Mouse (Mus musculus) layer of hippocampus, adult 2 months (tissue): ENCODE data around the gene Ccl25. TPM values are rescaled to one million over a fixed set of nuclear protein-coding genes. Genes with fewer than 3 reads are reported as not detected.
"Not testable (repeated sequence)": the region's sequence is repeated elsewhere in the genome, so short reads cannot be mapped to it uniquely, and the experiment has no call there.

Experiments
- DNase-seq, 2 experiments: peaks; one replicate each; pipeline ENCODE4 v3.0.0; 2022; ENCODE audit warnings: low spot score in 2 of 2
- H3K27ac ChIP-seq: fragments of 200-600 bp; 2 replicates; pipeline ENCODE4 v1.8.1; 2022
- H3K4me3 ChIP-seq: fragments of 200-600 bp; 2 replicates; pipeline ENCODE4 v1.8.1; 2022; ENCODE audit warnings: mild to moderate bottlenecking
- CTCF ChIP-seq: fragments of 200-600 bp; conservative IDR thresholded peaks from 2 replicates; pipeline ENCODE4 v1.8.1; 2022; ENCODE audit warnings: antibody characterized with exemption, mild to moderate bottlenecking, moderate library complexity
- total RNA-seq, 2 experiments: library from RNA; stranded (reverse); gene quantifications; 2 replicates each; pipeline ENCODE4 v1.2.3; 2021

Gene Ccl25
- total RNA-seq, 2 experiments from 2014 or later: 24.6 to 27.5 TPM

DNA sequence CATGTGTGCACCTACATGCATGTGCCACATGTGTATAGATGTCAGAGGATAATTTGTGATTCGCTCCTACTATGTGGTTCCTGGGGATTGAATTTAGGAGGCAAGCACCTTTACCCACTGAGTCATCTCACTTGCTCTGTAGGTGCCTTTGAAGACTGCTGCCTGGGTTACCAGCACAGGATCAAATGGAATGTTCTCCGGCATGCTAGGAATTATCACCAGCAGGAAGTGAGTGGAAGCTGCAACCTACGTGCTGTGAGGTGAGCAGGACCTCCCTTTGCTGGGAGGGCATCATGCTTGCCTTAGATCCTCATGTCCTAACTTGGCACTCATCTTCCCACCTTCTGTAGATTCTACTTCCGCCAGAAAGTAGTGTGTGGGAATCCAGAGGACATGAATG is 28.7 kb downstream of the Ccl25 start:
- no peak overlapping the region for H3K4me3 ChIP-seq
- no peak for TF ChIP-seq CTCF
- no peak overlapping the region for H3K27ac ChIP-seq
- no peak for DNase-seq

- no peak for TF ChIP-seq CTCF
- no peak overlapping the region for H3K27ac ChIP-seq
- no peak for DNase-seq
Observed at GRCm38 (mm10) chr8:4354516-4354915, 29.5 kb downstream of the Ccl25 start.

DNA sequence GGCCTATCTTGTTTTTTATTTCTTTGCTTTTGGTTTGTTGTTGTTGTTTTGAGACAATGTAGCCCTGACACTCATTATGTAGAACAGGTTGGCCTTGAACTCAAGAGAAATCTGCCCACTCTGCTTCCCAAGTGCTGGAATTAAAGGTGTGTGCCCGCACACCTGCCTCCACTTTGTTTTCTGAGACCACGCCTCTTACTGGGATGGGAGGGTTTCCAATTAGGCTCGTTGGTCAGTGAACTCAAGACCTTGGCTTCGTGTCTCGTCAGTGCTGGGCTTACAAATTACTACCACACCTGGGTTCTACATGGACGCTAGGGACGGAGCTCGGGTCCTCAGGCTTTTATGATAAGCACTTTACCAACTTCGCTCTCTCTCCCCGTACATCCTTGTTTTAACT is 30.4 kb downstream of the Ccl25 start:
- no peak for TF ChIP-seq CTCF
- Histone ChIP-seq H3K4me3 (no peak overlapping the region), H3K27ac (no peak overlapping the region)
- DNase-seq: no peak

More at GRCm38 (mm10) chr8:4354516-4354915, 29.5 kb downstream of the Ccl25 start:
- no peak overlapping the region for H3K4me3 ChIP-seq

GRCm38 (mm10) chr8:4359362-4359761 is 34.4 kb downstream of the Ccl25 start:
- no peak for TF ChIP-seq CTCF
- no peak overlapping the region for H3K27ac ChIP-seq
- H3K4me3 ChIP-seq: no peak overlapping the region
- DNase-seq: no peak

DNA sequence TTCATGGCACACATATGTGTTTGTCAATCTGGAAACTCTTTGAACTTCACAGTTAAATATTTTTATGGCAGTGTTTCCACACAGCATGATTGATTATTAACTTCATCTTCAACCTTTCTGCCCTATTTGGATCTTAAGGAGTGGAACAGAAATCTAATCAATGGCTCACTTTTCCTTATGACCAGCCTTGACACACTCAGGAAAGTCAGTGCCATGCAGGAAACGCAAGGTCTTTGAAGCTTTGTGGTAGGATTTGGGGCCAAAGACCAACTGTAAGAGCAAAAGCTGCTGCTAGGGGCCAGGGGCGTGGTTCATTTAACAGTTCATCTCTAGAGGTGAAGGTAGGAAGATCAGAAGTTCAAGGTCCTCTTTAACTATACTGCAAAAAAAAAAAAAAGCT is 35.9 kb downstream of the Ccl25 start:
- H3K4me3 ChIP-seq: no peak overlapping the region
- no peak overlapping the region for H3K27ac ChIP-seq
- DNase-seq: no peak
- no peak for TF ChIP-seq CTCF

DNA sequence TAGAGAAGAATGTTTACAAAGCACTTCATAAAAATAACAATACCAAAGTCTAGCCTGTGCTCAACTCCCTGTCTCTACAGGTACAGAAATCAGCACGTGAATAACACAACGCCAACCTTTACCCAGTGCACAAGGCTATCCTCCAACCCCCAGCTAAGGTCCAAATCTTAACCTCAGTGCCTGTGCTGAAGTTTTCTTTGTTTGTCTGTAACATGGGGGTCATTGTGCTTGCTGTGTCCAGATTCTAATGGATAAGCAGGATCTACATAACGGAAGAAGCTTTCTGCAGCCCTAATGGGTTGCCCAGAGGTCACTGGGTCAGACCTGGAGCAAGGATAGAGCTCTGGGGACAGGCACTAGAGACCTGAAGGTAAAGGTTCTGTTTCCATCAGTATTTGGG is 41.2 kb downstream of the Ccl25 start:
- H3K4me3 ChIP-seq: no peak overlapping the region
- no peak for DNase-seq
- no peak overlapping the region for H3K27ac ChIP-seq
- TF ChIP-seq CTCF: no peak

DNA sequence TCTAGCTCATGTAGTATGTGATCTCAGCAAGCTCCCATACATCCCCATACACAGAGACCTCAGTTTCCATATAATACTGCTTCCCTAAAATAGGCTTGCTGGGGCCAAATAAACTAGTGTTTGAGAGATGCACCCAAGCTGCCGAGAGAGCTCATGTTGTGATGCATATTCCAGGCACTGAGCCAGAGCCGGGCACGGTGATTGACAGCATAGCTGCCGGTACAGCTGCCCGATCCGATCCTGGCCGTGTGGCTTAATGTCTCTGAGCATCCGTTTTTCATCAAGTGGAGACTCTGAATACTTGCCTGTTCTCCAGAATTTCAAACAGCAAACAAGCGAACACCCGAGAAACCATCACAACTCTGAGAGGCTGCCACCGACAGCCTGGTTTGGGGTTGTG is 42.8 kb downstream of the Ccl25 start:
- peak; percentile 70 to 74 for DNase-seq
- no peak overlapping the region for H3K4me3 ChIP-seq
- peak overlapping the region; percentile 53; the same call in 1 of the 2 replicates for H3K27ac ChIP-seq
- TF ChIP-seq CTCF: no peak

DNA sequence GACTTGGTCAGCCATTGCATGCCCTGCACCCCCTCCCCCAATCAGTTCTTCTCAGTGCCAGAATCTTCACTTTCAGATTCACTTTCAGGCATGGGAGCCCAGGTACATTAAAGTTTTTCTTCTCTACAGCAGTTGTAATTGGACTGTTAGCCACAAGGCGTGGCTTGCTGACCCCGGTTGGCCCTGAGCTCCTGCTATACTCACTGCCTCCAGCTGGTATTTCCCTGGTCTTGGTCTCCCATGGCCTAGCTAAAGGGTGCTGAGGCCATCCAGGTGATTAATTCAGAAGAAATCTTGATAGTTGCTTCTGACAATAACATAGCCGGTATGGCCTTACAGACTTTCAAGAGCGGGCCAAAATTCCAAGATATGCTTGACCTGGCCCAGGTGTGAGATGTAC is 43.5 kb downstream of the Ccl25 start:
- no peak overlapping the region for H3K27ac ChIP-seq
- H3K4me3 ChIP-seq: no peak overlapping the region
- no peak for DNase-seq
- TF ChIP-seq CTCF: no peak

- peak; percentile 77 for TF ChIP-seq CTCF
- Histone ChIP-seq H3K4me3 (no peak overlapping the region), H3K27ac (no peak overlapping the region)
- DNase-seq: peak; percentile 10 to 21
Observed at GRCm38 (mm10) chr8:4370078-4370477, 45.1 kb downstream of the Ccl25 start.

GRCm38 (mm10) chr8:4372657-4373056 is 47.6 kb downstream of the Ccl25 start:
- peak; percentile 74 for TF ChIP-seq CTCF
- Histone ChIP-seq H3K4me3 (no peak overlapping the region), H3K27ac (no peak overlapping the region)
- DNase-seq: peak in 1 of 2 experiments; percentile 27

DNA sequence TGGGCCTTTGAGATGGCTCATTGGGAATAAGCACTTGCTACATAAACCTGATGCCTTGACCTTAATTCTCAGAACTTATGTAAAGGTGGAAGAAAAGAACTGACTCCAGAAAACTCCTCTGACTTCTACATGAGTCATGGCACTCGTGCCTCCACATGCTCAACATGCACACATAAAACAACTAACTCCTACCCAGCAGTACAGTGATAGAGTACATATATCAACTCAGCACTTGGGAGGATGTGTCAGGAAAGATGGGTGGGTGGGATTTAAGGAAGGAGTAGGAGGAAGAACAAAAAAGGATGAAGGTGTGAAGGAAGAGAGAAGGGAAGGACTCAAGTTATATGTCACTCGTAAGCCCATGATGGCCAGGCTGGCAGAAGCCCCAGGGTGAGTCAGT is 76.4 kb downstream of the Ccl25 start:
- no peak for TF ChIP-seq CTCF
- no peak for DNase-seq
- no peak overlapping the region for H3K27ac ChIP-seq
- H3K4me3 ChIP-seq: no peak overlapping the region

DNA sequence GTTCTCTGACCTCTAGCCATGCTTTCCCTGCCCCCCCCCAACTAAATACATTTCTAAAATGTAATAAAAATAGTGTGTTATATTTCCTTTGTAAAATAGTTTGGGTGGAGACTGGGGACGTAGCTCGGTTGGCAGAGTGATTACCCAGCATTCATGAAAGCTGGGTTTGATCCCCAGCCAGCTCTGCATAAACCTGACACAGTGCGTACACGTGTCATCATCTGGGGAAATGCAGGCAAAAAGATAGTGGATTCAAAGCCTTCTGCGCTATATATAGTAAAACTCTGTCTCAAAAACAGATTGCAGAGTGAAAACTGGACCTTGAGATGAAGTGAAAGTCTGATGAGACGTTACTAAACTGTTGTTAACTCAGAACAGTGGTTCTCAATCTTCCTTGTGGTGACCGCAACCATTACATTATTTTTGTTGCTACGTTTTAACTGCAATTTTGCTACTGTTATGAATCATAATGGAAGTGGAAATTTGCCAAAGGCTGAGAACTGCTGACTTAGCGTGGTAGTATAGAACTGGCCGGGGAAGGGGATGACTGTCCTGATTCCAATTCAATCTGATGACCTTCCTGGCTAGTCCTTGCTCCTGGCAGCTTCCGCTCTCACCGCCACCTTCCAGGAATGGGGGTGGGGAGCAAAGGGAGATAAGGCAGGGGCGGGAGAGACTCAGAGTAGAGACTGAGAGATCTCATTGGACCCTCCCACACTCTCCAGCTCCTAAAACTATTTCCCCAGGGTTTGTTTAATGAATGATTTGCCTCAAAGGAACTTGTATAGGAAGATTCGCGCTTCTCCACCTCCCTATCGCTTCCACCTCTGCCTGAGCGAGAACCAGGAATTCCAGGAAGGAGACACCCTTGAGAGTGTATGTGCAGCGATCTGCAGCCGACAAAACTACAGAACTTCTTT is 79.2 kb downstream of the Ccl25 start:
- Histone ChIP-seq H3K27ac (no peak overlapping the region), H3K4me3 (peak overlapping the region; percentile 14)
- TF ChIP-seq CTCF: no peak
- DNase-seq: no peak

- Histone ChIP-seq H3K27ac (no peak overlapping the region), H3K4me3 (peak overlapping the region; percentile 14)
- no peak for DNase-seq
- no peak for TF ChIP-seq CTCF
Observed at GRCm38 (mm10) chr8:4404880-4405261, 79.9 kb downstream of the Ccl25 start.

- not testable (repeated sequence) for H3K4me3 ChIP-seq, DNase-seq, H3K27ac ChIP-seq
- peak; percentile 45 for TF ChIP-seq CTCF
Observed at GRCm38 (mm10) chr8:4408425-4408824, 83.4 kb downstream of the Ccl25 start.

Other genes starting within 250 kb of the Ccl25 start
- under 1 TPM in 1 of 2 experiments, not detected in 1; 0.69 TPM for gene Cd209f, start 219.4 kb upstream of the Ccl25 start, total RNA-seq
- gene Cd209g, start 191.1 kb upstream of the Ccl25 start, total RNA-seq: not detected
- gene Evi5l, start 158.6 kb upstream of the Ccl25 start, total RNA-seq: 100 to 1,000 TPM; 100 to 107 TPM
- gene Prr36, start 107.8 kb upstream of the Ccl25 start, total RNA-seq: 10 to 100 TPM; 46.0 to 47.4 TPM
- not detected for gene Lrrc8e, start 98.4 kb upstream of the Ccl25 start, total RNA-seq
- 100 to 1,000 TPM in 1 of 2 experiments, 10 to 100 TPM in 1; 98.4 to 106 TPM for gene Map2k7, start 86.5 kb upstream of the Ccl25 start, total RNA-seq
- 1 to 10 TPM; 1.1 to 2.4 TPM for gene Gm49320, start 86.3 kb upstream of the Ccl25 start, total RNA-seq
- gene Tgfbr3l, start 77.0 kb upstream of the Ccl25 start, total RNA-seq: 10 to 100 TPM; 18.0 to 20.3 TPM
- 10 to 100 TPM; 27.7 to 27.8 TPM for gene Snapc2, start 72.1 kb upstream of the Ccl25 start, total RNA-seq
- gene Ctxn1, start 65.9 kb upstream of the Ccl25 start, total RNA-seq: 100 to 1,000 TPM; 515 to 555 TPM
- gene Timm44, start 49.3 kb upstream of the Ccl25 start, total RNA-seq: 10 to 100 TPM; 73.9 to 78.8 TPM
- gene Elavl1, start 203 bp downstream of the Ccl25 start, total RNA-seq: 10 to 100 TPM; 78.6 to 81.1 TPM
- 10 to 100 TPM; 50.6 to 51.3 TPM for gene Cers4, start 167.8 kb downstream of the Ccl25 start, total RNA-seq